Mouse (Mus musculus) olfactory bulb, adult 2 months (tissue): ENCODE measurements at regions not wholly inside any gene's neighbourhood (a gene's known extent, or its start where the extent isn't known, plus 50 kb on each side); places are given as distances from the start of the nearest gene placed in this dataset.

Experiments used
- CTCF ChIP-seq: fragments of 200-500 bp; IDR thresholded peaks from 2 replicates; pipeline ENCODE4 v1.5.1; 2012; ENCODE audit warnings: low read depth, mild to moderate bottlenecking, low read length, moderate library complexity; ENCODE audit not compliant: insufficient read depth
- POLR2A ChIP-seq: fragments of 200-500 bp; IDR thresholded peaks from 2 replicates; pipeline ENCODE4 v1.6.1; 2012; ENCODE audit warnings: mild to moderate bottlenecking, low read depth, low read length, moderate library complexity; ENCODE audit not compliant: insufficient read depth

DNA sequence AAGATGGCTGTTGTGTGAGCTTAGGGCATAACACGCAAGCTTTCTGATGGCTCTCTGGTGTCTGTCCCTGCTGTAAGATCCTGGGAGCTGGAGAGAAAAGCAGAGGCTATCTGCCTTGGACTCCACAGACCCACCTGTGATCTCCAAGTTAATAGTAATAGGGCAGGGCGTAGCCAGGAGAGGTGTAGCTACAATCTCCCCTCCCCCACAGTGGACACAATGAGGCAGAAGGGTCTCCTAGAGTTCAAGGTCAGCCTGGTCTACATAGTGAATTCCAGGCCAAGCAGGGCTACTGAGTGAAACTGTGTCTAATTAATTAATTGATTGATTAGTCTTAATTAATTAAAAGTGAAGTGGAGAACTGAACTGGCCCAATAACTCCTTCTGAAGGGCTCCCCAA lies 116.5 kb downstream of the Nectin1 start:
- TF ChIP-seq POLR2A (no peak), CTCF (no peak)
